Mouse (Mus musculus) ovary, postnatal 14 days (tissue): ENCODE measurements around the gene Iqce.

ENCODE experiments used
- DNase-seq: peaks from one replicate; pipeline ENCODE4 v3.0.0; 2022; ENCODE audit warnings: low spot score

The Iqce gene

GRCm38 (mm10) chr5:140639312-140639711 lies 62.9 kb downstream of the Iqce start:
- no peak for DNase-seq

GRCm38 (mm10) chr5:140638484-140638883 lies 63.7 kb downstream of the Iqce start:
- DNase-seq = no peak

GRCm38 (mm10) chr5:140637989-140638388 lies 64.2 kb downstream of the Iqce start:
- DNase-seq = no peak

- no peak for DNase-seq
These were observed 65.1 kb downstream of the Iqce start for GRCm38 (mm10) chr5:140637058-140637410.

- no peak for DNase-seq
These were observed 65.7 kb downstream of the Iqce start for GRCm38 (mm10) chr5:140636316-140637057.

GRCm38 (mm10) chr5:140634798-140635722 lies 67.1 kb downstream of the Iqce start:
- DNase-seq = no peak

- DNase-seq = no peak
These were observed 68.7 kb downstream of the Iqce start for GRCm38 (mm10) chr5:140633432-140633831.

GRCm38 (mm10) chr5:140628995-140629394 lies 73.2 kb downstream of the Iqce start:
- no peak for DNase-seq

- no peak for DNase-seq
These were observed 74.6 kb downstream of the Iqce start for GRCm38 (mm10) chr5:140627580-140627979.

- DNase-seq = no peak
These were observed 77.2 kb downstream of the Iqce start for GRCm38 (mm10) chr5:140624961-140625360.

GRCm38 (mm10) chr5:140624238-140624637 lies 77.9 kb downstream of the Iqce start:
- DNase-seq = no peak

- DNase-seq = no peak
These were observed 78.4 kb downstream of the Iqce start for GRCm38 (mm10) chr5:140623791-140624190.

GRCm38 (mm10) chr5:140622978-140623670 lies 79.1 kb downstream of the Iqce start:
- no peak for DNase-seq

- no peak for DNase-seq
These were observed 80.7 kb downstream of the Iqce start for GRCm38 (mm10) chr5:140621517-140621916.

GRCm38 (mm10) chr5:140621092-140621491 lies 81.1 kb downstream of the Iqce start:
- no peak for DNase-seq

GRCm38 (mm10) chr5:140619895-140620736 lies 82.1 kb downstream of the Iqce start:
- DNase-seq = no peak

- peak; percentile 79 for DNase-seq
These were observed 82.9 kb downstream of the Iqce start for GRCm38 (mm10) chr5:140619151-140619771.

GRCm38 (mm10) chr5:140617714-140618113 lies 84.5 kb downstream of the Iqce start:
- DNase-seq = no peak

GRCm38 (mm10) chr5:140616691-140617090 lies 85.5 kb downstream of the Iqce start:
- no peak for DNase-seq

- DNase-seq = no peak
These were observed 86.1 kb downstream of the Iqce start for GRCm38 (mm10) chr5:140616110-140616503.
